Mouse (Mus musculus) urinary bladder, postnatal 25 days (tissue): ENCODE data around the gene Cntnap2.

Experiments
- DNase-seq: peaks from one replicate; pipeline ENCODE4 v3.0.0; 2022; ENCODE audit warnings: low spot score

Gene Cntnap2

DNA sequence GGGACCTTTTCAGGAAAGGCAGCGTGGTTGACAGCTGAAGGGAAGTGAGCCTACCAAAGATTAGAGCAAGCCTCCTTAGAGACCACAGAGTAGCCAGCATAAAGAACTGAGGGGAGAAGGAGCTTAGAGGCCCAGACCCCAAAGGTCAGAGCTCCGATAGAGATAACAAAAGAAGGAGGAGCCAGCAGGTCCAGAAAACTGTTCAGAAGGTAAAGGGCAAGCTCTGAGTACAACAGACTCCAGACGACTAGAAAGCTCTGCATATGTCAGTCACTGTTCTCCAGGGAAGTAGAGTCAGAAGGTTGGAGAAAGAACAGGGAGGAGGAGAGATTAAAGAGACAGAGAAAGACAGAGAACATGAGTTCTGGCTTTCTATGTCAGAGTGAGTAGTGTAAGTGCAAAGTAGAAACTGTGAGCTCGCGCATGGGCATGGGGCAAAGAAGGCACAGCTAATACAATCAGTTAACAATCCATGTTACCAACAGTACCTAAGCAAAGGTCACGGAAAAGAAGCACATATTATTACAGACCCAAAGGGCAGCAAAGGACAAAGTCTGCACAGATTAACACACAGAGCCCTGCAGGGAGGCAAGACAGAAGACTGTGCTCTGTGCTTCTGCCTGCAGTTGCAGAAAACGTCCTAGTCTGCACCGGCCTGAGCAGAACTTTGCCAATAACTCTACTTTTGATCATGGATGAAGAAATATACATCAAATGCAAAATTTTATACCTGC, 2247.1 kb downstream of the Cntnap2 start:
- DNase-seq, result no peak

DNA sequence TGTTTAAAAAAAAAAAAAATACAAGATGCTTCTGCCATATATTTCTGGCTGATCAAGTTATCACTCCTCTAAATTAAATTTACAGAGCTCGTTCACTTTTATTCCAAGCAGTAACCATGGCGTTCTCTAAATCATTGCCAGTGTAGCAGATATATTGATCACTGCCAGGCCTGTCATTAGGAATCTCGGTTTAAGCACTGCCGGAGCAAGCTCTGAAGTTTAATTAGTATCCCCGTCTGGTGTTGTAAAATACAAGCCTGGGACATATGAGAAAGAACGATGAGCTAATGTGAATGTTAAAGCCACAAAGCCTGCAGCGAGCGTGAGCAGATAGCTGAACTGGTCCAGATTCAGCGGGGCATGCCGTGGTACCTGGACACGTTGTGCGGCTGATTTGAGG, 2247.8 kb downstream of the Cntnap2 start:
- no peak for DNase-seq

- no peak for DNase-seq
Measured at GRCm38 (mm10) chr6:47314507-47315334, 2255.6 kb downstream of the Cntnap2 start.

- DNase-seq, result no peak
Measured at GRCm38 (mm10) chr6:47315454-47315853, 2256.3 kb downstream of the Cntnap2 start.

GRCm38 (mm10) chr6:47317253-47317652, 2258.1 kb downstream of the Cntnap2 start:
- DNase-seq, result no peak

GRCm38 (mm10) chr6:47318705-47319104, 2259.5 kb downstream of the Cntnap2 start:
- DNase-seq, result no peak

GRCm38 (mm10) chr6:47319309-47319983, 2260.3 kb downstream of the Cntnap2 start:
- DNase-seq, result no peak

GRCm38 (mm10) chr6:47323169-47323835, 2264.1 kb downstream of the Cntnap2 start:
- DNase-seq, result no peak

DNA sequence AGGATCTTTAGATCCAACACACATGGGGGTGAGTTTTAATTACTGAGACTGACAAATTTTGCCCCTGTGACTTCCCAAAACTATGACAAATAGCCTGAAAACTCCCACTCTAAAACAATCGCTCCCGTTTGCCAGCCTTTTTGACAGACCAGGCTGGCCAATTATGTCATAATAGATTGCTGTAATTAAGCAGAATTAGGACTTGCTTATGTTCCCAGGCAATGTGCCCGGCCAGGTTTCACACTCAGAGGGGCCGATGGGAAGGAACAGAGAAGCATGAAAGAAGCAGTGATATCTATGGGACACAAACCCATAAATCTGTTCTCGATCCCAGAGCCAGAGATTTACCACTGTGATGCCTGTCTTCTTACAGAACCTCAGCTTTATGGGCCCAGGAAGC, 2264.7 kb downstream of the Cntnap2 start:
- DNase-seq, result no peak

DNA sequence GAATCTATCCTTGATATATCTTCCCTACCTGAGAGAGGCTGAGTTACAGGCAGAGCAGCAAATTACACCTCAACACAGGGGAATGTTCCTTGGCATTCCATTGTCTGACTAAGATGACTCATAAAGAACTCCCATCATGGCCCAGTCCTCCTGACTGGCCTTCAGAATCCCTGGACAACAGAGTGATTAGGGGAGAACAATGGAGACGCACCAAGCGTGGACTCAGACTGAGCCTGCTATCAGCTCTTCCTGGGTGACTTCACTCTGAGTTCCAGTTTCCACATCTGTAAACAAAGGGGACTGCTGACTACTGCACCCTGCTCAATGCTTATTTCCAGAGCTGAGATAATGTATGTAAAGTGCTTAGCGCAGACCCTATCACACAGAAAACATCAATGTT, 2269.1 kb downstream of the Cntnap2 start:
- no peak for DNase-seq

- DNase-seq, result no peak
Measured at GRCm38 (mm10) chr6:47329212-47329611, 2270.1 kb downstream of the Cntnap2 start.

GRCm38 (mm10) chr6:47333016-47333415, 2273.9 kb downstream of the Cntnap2 start:
- DNase-seq, result no peak

- DNase-seq, result no peak
Measured at GRCm38 (mm10) chr6:47334377-47334776, 2275.2 kb downstream of the Cntnap2 start.

DNA sequence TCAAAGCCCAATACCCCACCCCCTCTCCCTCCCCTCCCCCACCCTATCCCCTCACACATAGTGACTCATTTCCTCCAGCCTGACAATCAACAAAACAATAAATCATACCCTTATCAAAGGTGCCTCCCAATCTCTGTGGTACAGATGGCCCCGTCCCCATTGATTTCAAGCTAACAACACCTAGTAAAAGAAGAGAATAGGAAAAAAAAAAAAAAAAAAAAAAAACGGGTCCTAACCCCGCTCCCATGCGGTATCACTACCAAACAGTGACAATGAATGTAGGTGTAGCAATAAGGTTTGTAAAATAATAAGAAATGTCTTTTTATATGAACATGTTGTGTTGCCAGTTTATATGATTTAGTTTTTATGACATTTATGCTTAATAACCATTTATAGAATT, 2278.1 kb downstream of the Cntnap2 start:
- DNase-seq, result no peak

DNA sequence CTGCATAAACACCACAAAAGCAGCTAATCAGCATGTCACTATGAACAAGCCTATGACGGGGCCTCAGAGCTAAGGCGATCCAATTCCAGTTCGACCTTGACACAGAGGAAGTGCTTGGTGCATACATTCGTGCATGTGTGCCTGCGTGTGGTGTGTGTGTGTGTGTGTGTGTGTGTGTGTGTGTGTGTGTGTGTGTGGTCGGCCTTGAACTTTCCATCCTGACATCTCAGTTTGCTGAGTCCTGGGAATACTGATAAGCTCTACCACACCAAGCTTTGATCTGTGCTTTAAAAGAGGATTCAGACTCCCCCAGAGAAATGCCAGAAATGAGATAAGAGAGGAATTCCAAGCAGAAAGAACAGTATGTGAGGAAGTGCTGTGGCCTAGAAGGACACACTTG, 2279.0 kb downstream of the Cntnap2 start:
- DNase-seq, result no peak

DNA sequence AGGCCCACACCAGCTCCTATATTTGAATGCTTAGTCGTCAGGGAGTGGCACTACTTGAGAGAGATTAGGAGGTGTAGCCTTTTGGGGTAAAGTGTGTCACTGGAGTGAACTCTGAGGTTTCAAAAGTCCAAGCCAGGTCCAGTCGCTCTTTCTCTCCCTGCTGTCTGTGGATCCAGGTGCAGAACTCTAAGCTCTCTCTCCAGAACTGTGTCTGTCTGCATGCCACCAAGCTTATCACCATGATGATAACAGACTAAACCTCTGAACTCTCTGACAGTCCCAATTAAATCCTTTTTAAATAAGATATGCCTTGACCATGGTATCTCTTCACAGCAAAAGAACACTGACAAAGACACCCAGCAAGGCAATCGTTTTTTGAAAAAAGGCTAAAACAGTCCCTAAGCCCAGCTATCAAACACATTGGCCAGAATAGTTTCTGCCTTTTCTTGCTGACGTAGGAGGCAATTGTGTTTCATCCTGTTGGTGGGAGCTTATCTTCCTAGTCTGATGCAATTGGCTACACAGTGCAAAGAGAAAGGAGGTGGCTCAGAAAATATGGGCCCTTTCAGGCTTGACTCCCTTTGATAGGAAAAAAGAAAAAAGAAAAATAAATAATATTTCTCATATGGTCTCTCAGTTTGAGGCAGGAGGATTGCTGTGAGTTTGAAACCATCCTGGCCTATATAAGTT, 2281.8 kb downstream of the Cntnap2 start:
- DNase-seq, result no peak

GRCm38 (mm10) chr6:47341503-47341884, 2282.3 kb downstream of the Cntnap2 start:
- DNase-seq, result no peak

DNA sequence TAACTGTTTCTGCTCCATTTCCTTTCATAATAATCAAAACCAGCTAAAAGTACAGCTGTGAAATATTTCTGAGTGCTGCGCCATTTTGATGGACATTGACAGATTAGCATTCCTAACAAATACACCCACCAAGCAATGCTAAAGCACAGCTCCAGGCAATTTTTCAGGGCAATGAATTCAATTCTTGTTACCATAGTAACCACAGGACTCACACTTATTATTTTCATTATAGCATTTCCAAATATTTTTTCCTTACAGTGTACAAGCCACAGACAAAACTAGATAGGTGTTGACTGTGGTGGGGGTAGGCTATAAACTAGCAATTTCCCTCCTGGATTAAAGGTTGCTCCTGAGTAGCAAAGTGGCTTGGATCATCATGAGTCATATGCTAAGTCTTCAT, 2284.1 kb downstream of the Cntnap2 start:
- no peak for DNase-seq

GRCm38 (mm10) chr6:47344696-47345095, 2285.5 kb downstream of the Cntnap2 start:
- DNase-seq, result no peak

DNA sequence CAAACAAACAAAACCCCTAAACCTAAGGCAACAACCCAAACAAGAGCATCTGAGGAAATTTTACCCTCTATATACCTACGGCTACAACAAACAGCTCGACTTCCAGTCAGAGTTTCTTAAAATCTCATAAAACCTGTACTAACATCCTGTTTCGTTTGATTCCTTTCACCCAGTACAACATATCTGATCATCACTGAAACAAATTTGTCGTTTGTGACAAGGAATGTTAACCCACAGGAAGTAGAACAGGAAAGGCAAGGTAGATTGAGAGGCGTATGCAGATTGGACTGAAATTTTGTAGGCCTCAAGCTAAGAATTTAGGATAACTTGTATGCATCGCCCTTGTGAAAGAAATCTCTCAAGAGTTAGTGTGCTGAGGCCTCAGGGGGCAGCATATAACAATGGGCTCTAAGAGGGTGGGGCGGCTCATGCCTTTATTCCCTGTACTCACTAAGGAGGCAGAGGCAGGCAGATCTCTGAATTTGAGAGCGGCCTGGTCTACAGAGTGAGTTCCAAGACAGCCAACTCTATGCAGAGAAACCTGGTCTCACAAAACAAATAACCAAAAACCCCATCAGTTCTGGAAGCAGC, 2291.0 kb downstream of the Cntnap2 start:
- DNase-seq, result no peak
